Mouse (Mus musculus) embryonic fibroblast, embryonic 13.5 days (primary cell): Measurements from ENCODE around the gene Heg1.

Experiments used
- CTCF ChIP-seq: IDR thresholded peaks from 2 replicates; pipeline ENCODE4 v1.5.1; 2011; ENCODE audit warnings: mild to moderate bottlenecking, control low read depth, low read length, moderate library complexity, borderline replicate concordance; ENCODE audit not compliant: insufficient read depth
- POLR2A ChIP-seq: IDR thresholded peaks from 2 replicates; pipeline ENCODE4 v1.6.1; 2011; ENCODE audit warnings: low read depth, mild to moderate bottlenecking, control low read depth, low read length, moderate library complexity

GRCm38 (mm10) chr16:33668448-33668847, 15.7 kb upstream of the Heg1 start:
- TF ChIP-seq CTCF: no peak
- TF ChIP-seq POLR2A: no peak
